Mouse (Mus musculus) embryonic fibroblast, embryonic 13.5 days (primary cell): Measurements from ENCODE around the gene Wdr61.

Experiments
- CTCF ChIP-seq: IDR thresholded peaks from 2 replicates; pipeline ENCODE4 v1.5.1; 2011; ENCODE audit warnings: mild to moderate bottlenecking, control low read depth, low read length, moderate library complexity, borderline replicate concordance; ENCODE audit not compliant: insufficient read depth
- POLR2A ChIP-seq: IDR thresholded peaks from 2 replicates; pipeline ENCODE4 v1.6.1; 2011; ENCODE audit warnings: low read depth, mild to moderate bottlenecking, control low read depth, low read length, moderate library complexity

DNA sequence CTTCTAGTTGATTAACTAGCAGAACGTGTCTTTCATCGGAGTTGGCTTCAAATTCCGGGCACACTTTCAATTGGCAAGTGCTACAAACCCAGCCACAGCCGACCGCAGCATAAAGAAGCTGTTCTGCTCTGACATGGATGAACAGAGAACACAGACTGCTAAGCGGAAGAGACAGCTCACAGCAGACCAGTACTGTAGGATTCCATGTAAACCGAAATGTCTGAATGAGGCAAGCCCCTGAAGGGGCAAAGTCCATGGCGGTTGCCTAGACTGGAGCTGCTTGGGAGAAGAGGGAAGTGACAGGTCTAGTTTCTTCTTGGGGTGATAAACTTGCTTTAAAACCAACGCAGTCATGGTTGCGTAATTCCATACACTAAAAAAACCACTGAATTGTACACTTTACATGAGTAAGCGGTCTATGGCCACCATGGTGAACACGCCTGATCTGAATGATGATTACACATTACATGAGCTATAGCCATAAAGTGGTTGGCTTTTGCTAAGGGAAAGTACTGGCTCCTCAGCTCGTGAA is 42.2 kb upstream of the Wdr61 start:
- TF ChIP-seq CTCF (no peak), POLR2A (no peak)
